Mouse (Mus musculus) brain, adult 2 months (tissue): Measurements from ENCODE around the gene Tprg.

Experiments
- DNase-seq: peaks from one replicate; pipeline ENCODE4 v3.0.0; 2011; ENCODE audit warnings: low read depth, low spot score

Tprg gene

DNA sequence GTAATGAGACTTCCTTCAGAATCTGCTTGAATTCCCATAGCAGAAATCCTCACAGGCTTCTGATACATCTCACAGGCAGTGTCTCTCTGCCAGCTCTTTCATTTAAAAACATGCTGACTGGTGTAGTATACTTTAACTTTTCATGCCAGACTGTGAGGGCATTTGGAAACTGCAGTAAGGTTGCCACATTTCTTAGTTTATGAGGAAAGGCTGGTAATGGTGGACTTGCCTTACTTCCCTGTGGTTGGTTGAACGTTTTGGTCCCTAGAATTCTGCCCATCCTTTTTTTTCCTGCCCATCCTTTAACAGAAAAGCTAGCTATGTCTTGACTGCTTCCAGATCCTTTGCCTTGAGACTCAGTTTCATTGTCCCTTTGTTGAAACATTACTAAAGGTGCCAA lies 138.8 kb downstream of the Tprg start:
- no peak for DNase-seq

DNA sequence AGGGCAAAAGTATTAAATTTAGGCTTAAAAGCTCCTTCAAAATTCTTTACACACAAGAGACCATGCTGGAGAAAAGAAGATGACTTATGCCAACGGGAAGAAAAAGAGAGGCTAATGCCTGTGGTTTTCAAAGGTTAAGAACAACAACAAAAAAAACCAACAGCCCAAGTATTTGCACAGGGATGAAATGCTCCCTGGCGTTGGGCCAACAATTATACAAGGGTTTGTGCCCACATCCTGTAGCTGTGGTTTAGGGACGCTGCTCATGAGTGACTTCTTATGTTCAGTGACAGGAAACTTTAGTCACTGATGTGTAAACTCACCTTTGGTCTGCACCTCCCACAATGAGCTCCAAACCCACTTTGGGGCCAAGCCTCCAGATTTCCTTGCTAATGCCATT lies 139.6 kb downstream of the Tprg start:
- DNase-seq: no peak

DNA sequence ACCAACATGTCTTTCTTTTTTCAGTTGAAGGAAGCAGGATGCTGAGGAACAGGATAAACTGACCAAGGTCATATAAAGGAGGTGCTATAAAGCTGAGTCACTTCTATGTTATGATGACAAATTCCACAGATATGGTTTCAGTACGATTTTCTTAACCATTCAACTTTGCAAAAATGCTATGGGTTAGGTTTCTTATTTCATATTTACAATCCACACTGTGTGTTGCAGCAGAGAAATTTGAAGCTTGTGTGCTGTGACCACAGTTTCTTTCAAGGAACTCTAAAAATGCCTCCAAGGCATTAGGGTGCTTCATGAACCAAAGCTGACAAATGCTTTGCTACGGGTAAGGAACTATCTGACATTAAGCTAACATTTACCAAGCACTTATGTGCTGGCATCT lies 153.4 kb downstream of the Tprg start:
- DNase-seq: no peak

- no peak for DNase-seq
Observed at GRCm38 (mm10) chr16:25445580-25445979, 159.0 kb downstream of the Tprg start.

- no peak for DNase-seq
Observed at GRCm38 (mm10) chr16:25451511-25451910, 164.9 kb downstream of the Tprg start.

GRCm38 (mm10) chr16:25464732-25465131 lies 178.1 kb downstream of the Tprg start:
- DNase-seq: no peak

- DNase-seq: peak; percentile 23
Observed at GRCm38 (mm10) chr16:25465435-25466139, 179.0 kb downstream of the Tprg start.

DNA sequence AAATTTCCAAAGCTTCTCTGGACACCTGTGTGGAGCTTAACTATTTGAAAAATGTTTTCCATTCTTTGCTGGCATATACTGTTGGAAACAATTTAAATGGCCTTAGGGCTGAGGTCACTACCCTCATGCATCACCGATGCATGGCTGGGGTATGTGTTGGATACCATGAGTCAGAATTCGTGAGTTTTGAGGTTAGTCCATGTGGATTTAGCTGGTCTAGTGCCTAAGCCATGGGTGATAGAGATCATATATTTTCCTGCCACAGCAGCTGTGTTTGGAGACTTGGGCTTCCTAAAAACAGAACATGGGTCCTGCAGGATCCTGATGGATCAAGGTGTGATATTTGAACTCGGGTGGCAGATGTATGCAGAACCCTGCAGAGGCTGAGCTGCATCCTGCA lies 181.4 kb downstream of the Tprg start:
- DNase-seq: no peak

- DNase-seq: no peak
Observed at GRCm38 (mm10) chr16:25468662-25469061, 182.0 kb downstream of the Tprg start.
